Mouse (Mus musculus) hindbrain, embryonic 16.5 days (tissue): Measurements from ENCODE around the gene Gmpr2. TPM values are rescaled to one million over a fixed set of nuclear protein-coding genes. Genes with fewer than 3 reads are reported as not detected.
A peak's percentile ranks its signal among the peaks of the same experiment; 100 is the strongest.

Source experiments
- ATAC-seq: fragments of 200-750 bp; cut with Nextera tagmentation; 2 replicates; pipeline ENCODE4 v1.8.0; 2017; ENCODE audit warnings: moderate TSS enrichment, moderate library complexity
- H3K27ac ChIP-seq: fragments of 300-500 bp; sonication (generic); 2 replicates; pipeline ENCODE4 v1.5.1; 2014; ENCODE audit warnings: low read depth, mild to moderate bottlenecking, control low read depth, low read length, moderate library complexity
- H3K27me3 ChIP-seq: fragments of 300-500 bp; sonication (generic); replicated peaks from 2 replicates; pipeline ENCODE4 v1.6.1; 2014; ENCODE audit warnings: low read length; ENCODE audit not compliant: control insufficient read depth, insufficient read depth
- H3K36me3 ChIP-seq: fragments of 300-500 bp; sonication (generic); 2 replicates; pipeline ENCODE4 v1.6.1; 2014; ENCODE audit warnings: mild to moderate bottlenecking, low read length, moderate library complexity, mixed read lengths; ENCODE audit not compliant: control insufficient read depth, insufficient read depth
- H3K4me1 ChIP-seq: fragments of 300-500 bp; sonication (generic); 2 replicates; pipeline ENCODE4 v1.6.1; 2014; ENCODE audit warnings: low read depth, low read length; ENCODE audit not compliant: control insufficient read depth, insufficient read depth
- H3K4me2 ChIP-seq: fragments of 300-500 bp; sonication (generic); 2 replicates; pipeline ENCODE4 v1.6.1; 2014; ENCODE audit warnings: mild to moderate bottlenecking, low read length, control low read depth, moderate library complexity
- H3K4me3 ChIP-seq: fragments of 300-500 bp; sonication (generic); 2 replicates; pipeline ENCODE4 v1.5.1; 2014; ENCODE audit warnings: mild to moderate bottlenecking, low read length, control low read depth, moderate library complexity
- H3K9ac ChIP-seq: fragments of 300-500 bp; sonication (generic); 2 replicates; pipeline ENCODE4 v1.6.1; 2014; ENCODE audit warnings: low read depth, mild to moderate bottlenecking, control low read depth, low read length, moderate library complexity
- H3K9me3 ChIP-seq: fragments of 300-500 bp; sonication (generic); 2 replicates; pipeline ENCODE4 v1.6.1; 2014; ENCODE audit warnings: mild to moderate bottlenecking, low read length, moderate library complexity; ENCODE audit not compliant: control insufficient read depth
- WGBS: fragments of 180-500 bp; shearing (Covaris S2); extraction: QIAGEN DNeasy Blood & Tissue Kit; methylation state at CpG from one replicate; pipeline ENCODE4 v1.1.7; 2014; 5-methylcytosine and 5-hydroxymethylcytosine counted together
- polyA plus RNA-seq: library from polyadenylated mRNA; unstranded; fragments of >200 nt; fragmentation: Nextera tagmentation; extraction: Ambion mirVana; gene quantifications from 2 replicates; pipeline ENCODE4 v1.2.1, GENCODE M21; 2015

Gene Gmpr2
- polyA plus RNA-seq, 1 experiment from 2014 or later = 48.6 TPM

- Histone ChIP-seq H3K4me1 (peaks cover 8% of the 10 kb centered on the region), H3K4me2 (no peak overlapping the region), H3K4me3 (no peak overlapping the region), H3K27me3 (no peaks in the 10 kb centered on the region), H3K27ac (no peak overlapping the region), H3K9me3 (no peaks in the 10 kb centered on the region), H3K9ac (no peak overlapping the region), H3K36me3 (peaks cover 9% of the 10 kb centered on the region)
- no peak for ATAC-seq
- 86% methylated on average over 6 of the region's 6 CpGs for WGBS
Measured at GRCm38 (mm10) chr14:55719737-55720136, 48.0 kb downstream of the Gmpr2 start.

DNA sequence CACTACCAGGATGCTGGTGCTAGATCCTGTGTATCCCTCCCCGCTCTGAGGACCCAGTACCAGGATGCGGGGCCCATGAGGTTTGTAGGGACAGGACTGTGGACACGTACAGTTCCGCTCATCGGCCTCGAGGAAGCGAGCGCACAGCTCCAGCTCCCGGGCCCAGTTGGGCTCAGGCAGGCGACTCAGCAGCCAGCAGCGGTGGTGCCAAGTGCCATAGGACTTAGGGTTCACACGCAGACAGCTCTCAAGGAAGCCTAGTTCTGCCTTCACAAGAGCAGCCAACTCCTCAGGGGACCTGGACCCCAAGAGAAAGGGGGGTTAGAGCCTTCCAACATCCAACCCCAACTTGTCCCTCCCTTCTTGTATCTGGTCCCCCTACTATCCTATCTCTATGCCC, 48.9 kb downstream of the Gmpr2 start:
- Histone ChIP-seq H3K9me3 (no peaks in the 10 kb centered on the region), H3K36me3 (peaks cover 9% of the 10 kb centered on the region), H3K4me2 (peak overlapping the region; percentile 55), H3K27ac (no peak overlapping the region), H3K9ac (no peak overlapping the region; the same call in 1 of the 2 replicates), H3K4me3 (no peak overlapping the region; the same call in 1 of the 2 replicates), H3K4me1 (peaks cover 8% of the 10 kb centered on the region), H3K27me3 (no peaks in the 10 kb centered on the region)
- no peak for ATAC-seq
- WGBS = 93% methylated on average over 12 of the region's 12 CpGs

GRCm38 (mm10) chr14:55721076-55721475, 49.3 kb downstream of the Gmpr2 start:
- H3K4me3 ChIP-seq = peak overlapping the region; percentile 73
- H3K36me3 ChIP-seq = peaks cover 9% of the 10 kb centered on the region
- peak overlapping the region; percentile 55 for H3K4me2 ChIP-seq
- no peaks in the 10 kb centered on the region for H3K9me3 ChIP-seq
- 77% methylated on average over 6 of the region's 6 CpGs for WGBS
- peak overlapping the region; percentile 78 for H3K9ac ChIP-seq
- no peak for ATAC-seq
- peaks cover 8% of the 10 kb centered on the region for H3K4me1 ChIP-seq
- H3K27me3 ChIP-seq = no peaks in the 10 kb centered on the region
- no peak overlapping the region for H3K27ac ChIP-seq

DNA sequence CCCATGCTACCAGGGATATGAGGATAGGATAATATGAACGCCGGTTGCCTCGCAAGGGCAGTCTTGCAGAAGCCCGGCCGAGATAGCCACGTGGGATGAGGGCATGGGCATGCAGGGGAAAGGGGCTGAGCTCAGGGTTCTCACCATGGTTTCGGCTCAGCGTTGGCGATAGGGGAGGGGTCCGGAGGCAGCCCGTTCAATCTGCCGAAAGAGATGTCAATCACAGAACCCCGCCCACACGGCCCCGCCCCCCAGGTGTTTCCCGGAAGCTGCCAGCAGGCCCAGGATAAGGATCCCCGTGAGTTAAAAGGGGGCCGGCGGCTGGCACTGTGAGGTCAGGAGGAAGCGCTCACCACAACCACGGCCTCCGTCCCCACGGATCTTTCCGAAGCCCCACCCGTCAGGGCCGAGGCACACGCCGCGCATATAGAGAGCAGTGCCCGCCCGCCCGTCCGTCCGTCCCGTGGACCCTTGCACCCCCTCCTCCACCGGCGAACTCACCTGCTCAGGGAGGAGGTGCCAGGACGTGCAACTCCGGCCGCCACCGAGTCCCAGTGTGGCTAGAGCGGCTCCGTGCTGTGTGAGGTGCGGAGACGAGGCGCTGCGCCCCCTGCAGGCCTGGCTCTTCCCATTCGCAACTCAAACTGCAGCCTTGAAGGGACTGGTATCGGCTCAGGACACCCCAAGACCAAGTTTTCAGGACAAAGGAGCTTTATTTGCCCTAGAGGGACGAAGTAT, 50.1 kb downstream of the Gmpr2 start, which contains the start of gene Rabggta:
TSS of gene Rabggta (minus strand) at position 564 of the 738 bp plus-strand sequence.
- peak within 1 kb of the TSS; percentile 73 for H3K4me3 ChIP-seq
- peak within 1 kb of the TSS; percentile 55 for H3K4me2 ChIP-seq
- peak within 1 kb of the TSS; percentile 84 for H3K27ac ChIP-seq
- peak within 1 kb of the TSS; percentile 78 for H3K9ac ChIP-seq
- H3K27me3 ChIP-seq = no peaks in the 10 kb centered on the region
- no peaks in the 10 kb centered on the region for H3K9me3 ChIP-seq
- peaks cover 8% of the 10 kb centered on the region for H3K4me1 ChIP-seq
- whole genome bisulfite sequencing = under 1% methylated on average over 50 of the region's 50 CpGs
- ATAC-seq = peak; percentile 98
- peaks cover 9% of the 10 kb centered on the region for H3K36me3 ChIP-seq

DNA sequence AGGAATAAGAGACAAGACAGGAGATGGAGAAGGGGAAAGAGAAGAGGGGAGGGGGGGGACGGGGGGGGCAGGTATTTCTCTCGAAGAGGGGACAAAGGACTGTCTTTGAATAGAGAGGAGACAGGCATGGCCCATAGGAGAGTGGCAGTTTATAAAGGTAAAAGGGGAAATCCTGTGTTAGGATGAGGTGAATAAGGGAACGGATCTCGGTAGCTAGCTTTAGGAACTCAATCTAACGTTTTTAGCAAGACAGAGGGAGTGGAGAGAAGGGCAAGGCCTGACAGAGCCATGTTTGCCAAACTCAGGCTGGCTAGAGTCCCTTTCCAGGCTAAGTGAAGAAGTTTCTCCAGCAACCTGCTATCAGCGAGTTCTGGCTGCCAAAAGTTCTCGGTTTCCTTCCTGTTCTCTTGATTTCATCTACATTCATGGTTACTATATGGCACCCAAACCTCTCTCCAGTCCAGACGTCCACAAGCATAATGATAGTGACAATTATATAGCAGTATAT, 50.8 kb downstream of the Gmpr2 start:
- H3K4me1 ChIP-seq = peaks cover 8% of the 10 kb centered on the region
- peak overlapping the region; percentile 78 for H3K9ac ChIP-seq
- H3K4me3 ChIP-seq = peak overlapping the region; percentile 73
- no peak overlapping the region for H3K27ac ChIP-seq
- peaks cover 4% of the 10 kb centered on the region for H3K36me3 ChIP-seq
- ATAC-seq = peak; percentile 7
- no peaks in the 10 kb centered on the region for H3K27me3 ChIP-seq
- H3K9me3 ChIP-seq = no peaks in the 10 kb centered on the region
- 45% methylated on average over 8 of the region's 8 CpGs for WGBS
- H3K4me2 ChIP-seq = peak overlapping the region; percentile 55

DNA sequence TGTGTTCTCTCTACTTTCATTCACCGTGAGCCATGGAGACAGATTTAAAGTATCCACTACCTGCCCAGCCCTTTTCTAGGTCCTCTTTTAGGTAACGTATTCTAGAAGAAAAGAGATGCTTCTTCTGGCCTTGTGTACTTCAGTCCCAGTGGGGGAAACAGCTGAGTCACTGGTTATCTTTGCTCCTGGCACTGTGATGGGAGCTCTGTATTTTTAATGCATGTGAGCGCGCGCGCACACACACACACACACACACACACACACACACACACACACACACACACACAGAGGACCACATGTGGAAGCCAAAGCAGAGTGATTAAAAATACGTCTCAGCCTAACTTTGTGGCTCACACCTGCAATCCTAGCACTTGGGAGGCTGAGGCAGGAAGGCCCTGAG, 51.7 kb downstream of the Gmpr2 start:
- Histone ChIP-seq H3K9ac (no peak overlapping the region), H3K4me3 (no peak overlapping the region), H3K27ac (no peak overlapping the region), H3K36me3 (peaks cover 2% of the 10 kb centered on the region; the same call in 1 of the 2 replicates), H3K9me3 (no peaks in the 10 kb centered on the region), H3K27me3 (no peaks in the 10 kb centered on the region), H3K4me1 (peaks cover 8% of the 10 kb centered on the region), H3K4me2 (no peak overlapping the region)
- ATAC-seq = no peak
- 93% methylated on average over 7 of the region's 7 CpGs for WGBS

DNA sequence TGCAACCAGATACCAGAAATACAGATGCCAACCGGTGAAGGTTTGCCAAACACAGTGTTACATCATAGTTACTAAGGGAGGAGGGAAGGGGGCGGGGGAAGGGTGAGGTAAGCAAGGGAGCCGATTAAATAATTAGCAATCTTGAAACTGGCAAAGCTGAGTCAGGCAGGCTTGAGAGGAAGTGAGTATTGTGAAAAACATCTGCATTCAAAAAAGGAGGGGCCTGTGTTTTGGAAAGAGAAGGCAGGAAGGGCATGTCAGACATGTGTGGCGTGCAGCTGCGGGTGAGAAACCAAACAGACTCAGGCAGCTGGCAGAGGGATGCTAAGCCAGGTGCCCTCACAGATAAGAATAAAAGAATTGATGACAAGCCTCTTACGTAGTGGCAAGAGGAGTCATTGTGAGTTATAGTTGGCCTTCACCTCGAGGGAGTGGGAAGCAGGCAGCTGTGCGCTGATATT, 52.7 kb downstream of the Gmpr2 start:
- Histone ChIP-seq H3K4me2 (no peak overlapping the region), H3K27me3 (no peaks in the 10 kb centered on the region)
- 67% methylated on average over 8 of the region's 8 CpGs for WGBS

DNA sequence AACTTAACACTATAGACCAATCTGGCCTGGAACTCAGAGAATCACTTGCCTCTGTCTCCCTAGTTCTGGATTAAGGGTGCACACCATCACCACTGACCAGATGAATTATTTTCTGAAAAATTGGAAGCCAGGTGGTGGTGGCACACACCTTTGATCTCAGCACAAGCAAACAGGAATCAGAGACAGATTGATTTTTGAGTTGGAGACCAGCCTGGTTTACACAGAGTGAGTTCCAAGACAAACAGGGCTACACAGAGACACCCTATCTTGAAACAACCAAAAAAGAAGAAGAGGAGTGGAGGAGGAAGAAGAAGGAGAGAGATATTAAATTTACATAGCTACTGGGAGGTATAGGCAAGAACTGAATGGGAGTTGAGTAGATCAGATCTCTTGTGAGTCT, 54.5 kb downstream of the Gmpr2 start:
- no peak for ATAC-seq
- no peaks in the 10 kb centered on the region for H3K27me3 ChIP-seq
- H3K4me1 ChIP-seq = peaks cover 8% of the 10 kb centered on the region
- no peaks in the 10 kb centered on the region for H3K9me3 ChIP-seq
- H3K36me3 ChIP-seq = no peaks in the 10 kb centered on the region
- no peak overlapping the region for H3K27ac ChIP-seq
- H3K4me2 ChIP-seq = no peak overlapping the region
- no peak overlapping the region for H3K4me3 ChIP-seq
- no peak overlapping the region for H3K9ac ChIP-seq

More for the DNA sequence above, 52.7 kb downstream of the Gmpr2 start:
- Histone ChIP-seq H3K4me1 (peaks cover 8% of the 10 kb centered on the region), H3K4me3 (no peak overlapping the region), H3K9ac (no peak overlapping the region), H3K36me3 (no peaks in the 10 kb centered on the region), H3K27ac (no peak overlapping the region), H3K9me3 (no peaks in the 10 kb centered on the region)
- ATAC-seq = no peak

GRCm38 (mm10) chr14:55727889-55728685, 56.3 kb downstream of the Gmpr2 start:
- no peak overlapping the region for H3K4me3 ChIP-seq
- no peaks in the 10 kb centered on the region for H3K9me3 ChIP-seq
- no peak overlapping the region for H3K4me2 ChIP-seq
- H3K27me3 ChIP-seq = no peaks in the 10 kb centered on the region
- H3K36me3 ChIP-seq = no peaks in the 10 kb centered on the region
- no peak for ATAC-seq
- no peak overlapping the region for H3K9ac ChIP-seq
- WGBS = 69% methylated on average over 8 of the region's 8 CpGs
- H3K4me1 ChIP-seq = peaks cover 3% of the 10 kb centered on the region
- H3K27ac ChIP-seq = no peak overlapping the region
